Mouse (Mus musculus) frontal cortex, postnatal 10 days (tissue): ENCODE data around the gene Epn3.

Experiments used
- DNase-seq, 2 experiments: peaks; one replicate each; pipeline ENCODE4 v3.0.0; 2022; ENCODE audit warnings: low spot score in 2 of 2, mixed read lengths in 1 of 2

Epn3 gene

GRCm38 (mm10) chr11:94498093-94498996, 1.4 kb downstream of the Epn3 start:
- no peak for DNase-seq

- no peak for DNase-seq
These were observed 4.4 kb downstream of the Epn3 start for GRCm38 (mm10) chr11:94495415-94495814.

DNA sequence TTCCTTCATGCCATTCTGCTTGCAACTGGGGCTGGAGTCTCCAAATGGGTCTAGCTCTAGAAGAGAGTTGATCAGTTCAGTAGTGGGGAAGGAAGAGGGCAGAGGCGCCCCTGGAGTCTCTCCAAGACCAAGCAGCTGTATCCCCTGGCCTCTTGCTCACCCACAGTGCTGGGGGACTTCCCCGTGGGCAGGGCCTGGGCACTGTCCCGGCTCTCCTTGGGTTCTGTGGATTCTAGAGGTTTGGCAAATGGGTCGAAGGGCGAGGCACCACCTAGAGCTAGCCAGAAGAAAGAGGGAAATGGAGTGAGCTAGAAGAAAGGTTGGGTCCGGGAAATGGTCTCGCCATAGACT, 8.1 kb downstream of the Epn3 start:
- no peak for DNase-seq

DNA sequence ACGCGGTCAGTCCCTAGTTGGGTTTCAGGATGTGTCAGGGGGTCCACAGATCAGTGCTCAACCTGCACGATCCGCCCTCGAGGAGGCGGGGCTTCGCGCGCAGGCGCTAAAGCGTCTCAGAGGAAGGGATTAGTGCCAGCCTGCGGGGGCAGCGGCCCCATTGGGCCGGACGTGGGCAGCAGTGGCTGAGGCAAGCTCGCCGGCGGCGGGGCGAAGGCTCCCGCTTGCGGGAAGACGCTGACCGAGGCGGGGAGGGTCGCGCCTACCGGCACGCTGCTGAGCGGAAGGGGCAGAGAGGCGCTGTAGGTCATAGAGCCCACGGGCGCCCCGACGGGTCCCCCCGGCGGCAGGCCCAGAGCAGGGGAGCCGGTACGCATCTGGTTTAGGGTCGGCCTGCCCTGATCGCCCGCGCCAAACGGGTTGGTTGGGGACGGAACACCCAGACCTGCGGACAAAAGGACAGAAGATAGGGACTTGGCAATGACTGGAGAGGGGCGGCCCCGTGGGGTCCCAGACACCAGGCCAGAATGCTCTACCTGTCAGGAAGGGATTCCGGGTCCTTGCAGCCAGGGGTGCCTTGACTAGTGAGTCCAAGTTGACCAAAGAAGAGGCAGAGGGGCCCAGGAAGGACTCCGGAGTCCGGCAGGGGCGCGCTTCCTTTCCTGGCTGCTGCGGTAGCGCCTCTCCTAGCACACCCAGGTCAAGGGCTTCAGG, 8.6 kb downstream of the Epn3 start:
- DNase-seq: peak in 1 of 2 experiments; percentile 60

GRCm38 (mm10) chr11:94489745-94490144, 10.0 kb downstream of the Epn3 start:
- no peak for DNase-seq

GRCm38 (mm10) chr11:94488767-94489533, 10.8 kb downstream of the Epn3 start:
- DNase-seq: no peak

DNA sequence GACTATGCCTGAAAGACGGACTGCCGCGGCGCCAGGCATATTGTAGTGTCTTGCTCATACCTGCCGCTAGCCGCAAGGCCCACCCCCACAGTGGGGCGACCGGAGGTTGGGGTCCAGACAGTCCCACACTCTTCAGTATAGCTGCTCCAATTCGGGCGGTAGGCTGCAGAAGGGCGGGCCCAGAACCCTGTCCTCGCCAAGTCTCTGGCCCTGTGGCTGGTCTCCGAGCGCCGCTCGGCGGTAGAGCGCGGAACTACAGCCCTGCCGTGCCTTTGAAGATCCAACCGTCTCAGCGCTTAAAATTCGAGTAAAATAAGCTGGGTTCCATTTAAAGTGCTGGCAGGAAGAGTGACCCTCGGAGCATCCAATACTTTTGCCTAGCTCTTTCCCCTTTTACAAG, 13.8 kb downstream of the Epn3 start, which contains the start of gene Spata20:
TSS of gene Spata20 (minus strand) at position 179 of the 400 bp plus-strand sequence.
- peak; percentile 72 to 84 for DNase-seq

GRCm38 (mm10) chr11:94485223-94485622, 14.6 kb downstream of the Epn3 start:
- DNase-seq: no peak

GRCm38 (mm10) chr11:94484636-94485035, 15.1 kb downstream of the Epn3 start:
- no peak for DNase-seq

GRCm38 (mm10) chr11:94483921-94484320, 15.9 kb downstream of the Epn3 start:
- no peak for DNase-seq

DNA sequence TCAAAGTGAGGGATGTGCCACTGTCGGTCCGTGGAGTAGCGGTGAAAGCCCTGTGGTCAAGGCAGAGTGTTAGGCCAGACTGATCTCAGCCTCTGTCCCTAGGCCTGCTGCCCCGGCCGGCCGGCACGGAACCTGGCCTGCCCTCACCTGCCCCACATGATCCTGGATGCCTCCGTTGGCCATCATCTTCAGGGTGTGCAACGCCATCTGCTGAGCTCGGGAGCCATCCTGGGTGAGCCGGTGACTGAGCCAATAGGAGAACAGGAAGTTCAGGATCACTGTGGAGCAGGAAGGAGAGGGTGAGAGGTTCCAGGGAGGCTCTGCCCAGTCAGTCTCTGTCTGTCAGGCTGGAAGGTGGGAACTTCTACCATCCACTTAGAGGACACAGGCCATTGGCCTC, 16.3 kb downstream of the Epn3 start:
- DNase-seq: no peak

DNA sequence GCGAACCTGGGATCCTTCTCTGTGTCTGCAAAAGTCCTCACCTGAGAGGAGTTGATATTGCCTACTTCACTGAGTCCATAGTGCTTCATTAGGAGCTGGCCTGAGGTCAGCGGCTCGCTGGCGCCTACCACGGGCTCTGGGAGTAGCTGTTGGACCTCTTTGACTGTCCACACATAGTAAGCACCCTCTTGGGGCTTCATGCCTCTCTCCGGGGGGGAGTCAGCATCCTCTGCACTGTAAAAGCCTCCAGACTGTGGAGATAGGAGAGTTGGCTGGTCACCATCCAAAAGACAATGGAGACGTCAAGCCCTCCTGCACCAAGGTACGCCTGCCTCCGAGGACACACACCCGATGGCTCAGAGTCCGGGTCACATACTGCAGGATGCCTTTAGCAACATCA, 17.0 kb downstream of the Epn3 start:
- no peak for DNase-seq

DNA sequence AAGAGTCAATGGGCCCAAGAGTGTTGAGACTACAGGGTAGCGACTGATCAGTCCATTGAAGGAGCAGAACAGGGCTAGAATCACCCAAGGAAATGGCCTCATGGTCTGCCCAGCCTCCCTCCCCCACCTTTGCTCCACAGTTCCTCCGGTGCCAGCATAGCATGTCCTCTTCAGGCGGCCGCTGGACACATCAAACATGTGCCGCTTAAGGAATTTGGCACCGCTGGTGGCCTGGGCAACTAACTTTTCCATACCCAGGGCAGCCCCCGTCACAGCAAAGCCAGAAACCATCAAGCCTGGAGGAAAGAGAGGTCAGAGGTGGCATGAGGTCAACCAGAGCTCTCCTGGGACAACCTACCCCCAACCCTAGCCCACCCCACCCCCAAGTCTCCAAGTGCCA, 17.8 kb downstream of the Epn3 start:
- no peak for DNase-seq

GRCm38 (mm10) chr11:94480382-94480781, 19.4 kb downstream of the Epn3 start:
- DNase-seq: no peak

GRCm38 (mm10) chr11:94477651-94478050, 22.1 kb downstream of the Epn3 start:
- DNase-seq: no peak

- no peak for DNase-seq
These were observed 24.1 kb downstream of the Epn3 start for GRCm38 (mm10) chr11:94475722-94476121.

DNA sequence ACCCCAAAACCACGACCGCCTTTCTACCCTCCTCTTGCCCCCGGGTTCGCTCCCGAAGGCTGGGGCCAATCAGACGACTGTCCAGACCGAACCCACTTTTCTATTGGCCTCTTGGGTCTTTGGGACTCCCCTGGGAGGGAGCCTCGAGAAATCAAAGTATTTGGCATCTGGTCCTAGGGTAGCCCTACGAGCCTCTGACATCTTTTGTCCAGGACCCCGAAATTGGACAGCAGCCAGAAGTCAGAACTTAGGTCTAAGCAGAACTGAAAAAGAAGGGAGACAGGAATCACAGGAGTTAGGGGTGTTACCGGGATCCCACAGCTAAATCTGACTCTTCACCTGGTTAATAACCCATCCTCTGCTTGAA, 25.2 kb downstream of the Epn3 start:
- DNase-seq: no peak

DNA sequence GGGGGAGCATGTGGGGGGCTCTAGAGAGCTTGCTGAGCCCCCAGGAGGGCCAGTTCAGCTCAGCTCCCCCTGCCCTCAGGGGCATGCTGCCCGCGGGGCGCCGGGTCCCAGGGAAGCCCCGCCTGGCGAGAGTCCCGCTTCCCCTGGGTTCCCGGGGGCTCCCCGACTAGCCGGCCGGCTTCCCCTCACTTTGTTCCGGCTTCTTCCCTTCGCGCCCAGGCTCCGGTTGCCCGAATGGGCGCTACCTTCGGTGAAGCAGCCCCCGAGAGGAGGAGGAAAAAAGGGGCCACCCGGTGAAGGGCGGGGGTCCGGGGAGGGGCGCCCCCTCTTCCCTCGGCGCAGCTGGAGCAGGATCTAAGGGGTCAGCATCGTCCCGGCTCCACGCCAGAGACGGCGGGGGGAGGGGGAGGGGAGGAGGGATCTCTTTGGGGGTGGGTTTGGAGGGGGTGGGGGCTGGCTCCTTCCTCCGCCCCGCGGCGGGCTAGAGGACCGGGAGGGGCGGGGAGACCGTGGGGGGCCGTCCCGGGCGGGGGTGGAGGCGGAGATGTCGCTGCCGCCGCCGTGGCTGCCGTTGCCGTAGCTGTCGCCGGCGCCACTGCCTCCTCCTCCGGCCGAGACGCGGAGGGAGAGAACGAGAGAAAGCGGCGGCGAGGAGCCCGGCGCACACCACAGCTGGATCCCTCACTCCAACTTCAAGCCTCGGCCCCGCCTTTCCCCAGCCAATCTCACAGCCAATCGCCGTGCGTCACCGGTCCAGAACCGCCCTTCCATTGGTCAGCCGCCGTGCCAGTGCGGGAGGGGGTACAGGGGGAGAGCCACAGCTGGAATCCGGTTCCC, 25.8 kb downstream of the Epn3 start, which contains the start of gene Cacna1g:
TSS of gene Cacna1g (minus strand) at position 492 of the 837 bp plus-strand sequence.
- DNase-seq: peak; percentile 82 to 87

DNA sequence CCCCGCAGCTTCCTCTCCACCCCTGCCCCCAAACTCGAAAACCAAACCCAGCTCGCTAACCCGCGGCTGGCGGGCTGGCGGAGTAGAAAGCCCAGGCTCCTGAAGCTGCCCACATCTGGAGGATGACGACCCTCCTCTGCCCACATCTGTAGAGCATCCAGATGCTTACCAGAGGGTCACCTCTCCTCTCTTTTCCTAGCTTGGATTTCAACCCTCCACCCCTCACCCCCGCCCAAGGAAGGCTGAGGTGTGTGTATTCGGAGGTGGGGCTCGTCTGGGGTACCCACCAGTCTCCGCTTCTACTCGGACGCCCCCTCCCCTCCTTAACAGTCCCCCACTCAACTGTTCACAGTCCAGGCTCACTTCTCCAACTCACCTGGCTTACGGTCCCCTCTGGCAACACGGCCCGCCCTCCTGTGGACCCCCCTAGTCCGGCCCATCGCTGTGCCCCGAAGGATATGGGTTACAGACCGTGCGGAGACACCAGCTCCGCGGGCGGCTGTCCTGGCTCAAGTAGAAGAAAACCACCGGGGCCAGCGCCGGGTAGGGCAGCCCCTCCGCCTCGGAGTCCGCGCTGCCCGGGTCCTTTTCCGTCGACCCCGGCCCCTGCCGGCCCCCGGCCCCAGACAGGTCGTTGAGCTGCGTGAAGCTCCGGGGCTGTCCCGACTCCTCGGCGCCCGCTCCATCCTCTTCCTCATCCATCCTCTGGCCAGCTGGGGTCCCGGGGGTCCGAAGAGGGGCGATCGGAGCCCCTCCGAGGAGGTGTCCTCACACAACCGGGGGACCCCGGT, 26.7 kb downstream of the Epn3 start:
- DNase-seq: no peak

GRCm38 (mm10) chr11:94472585-94472915, 27.2 kb downstream of the Epn3 start:
- no peak for DNase-seq
